Mouse (Mus musculus) adrenal gland, adult 8-10 months (tissue): ENCODE data around the gene Olfm4. TPM values are rescaled to one million over a fixed set of nuclear protein-coding genes. Genes with fewer than 3 reads are reported as not detected.

Source experiments
- DNase-seq: peaks from one replicate; pipeline ENCODE4 v3.0.0; 2022
- total RNA-seq, 4 experiments: library from RNA; stranded (reverse); gene quantifications; 2 replicates each; pipeline ENCODE4 v1.2.4; 2022

Gene Olfm4
- total RNA-seq, 4 experiments from 2014 or later: not detected

- no peak for DNase-seq
Observed at GRCm38 (mm10) chr14:80029297-80030001, 45.6 kb downstream of the Olfm4 start.

GRCm38 (mm10) chr14:80039645-80040272, 55.9 kb downstream of the Olfm4 start:
- no peak for DNase-seq

- DNase-seq: no peak
Observed at GRCm38 (mm10) chr14:80046104-80046734, 62.3 kb downstream of the Olfm4 start.

GRCm38 (mm10) chr14:80047368-80048101, 63.7 kb downstream of the Olfm4 start:
- no peak for DNase-seq

GRCm38 (mm10) chr14:80055725-80056124, 71.8 kb downstream of the Olfm4 start:
- no peak for DNase-seq

- no peak for DNase-seq
Observed at GRCm38 (mm10) chr14:80061686-80062085, 77.8 kb downstream of the Olfm4 start.

- DNase-seq: no peak
Observed at GRCm38 (mm10) chr14:80062896-80063295, 79.0 kb downstream of the Olfm4 start.

GRCm38 (mm10) chr14:80070580-80070979, 86.7 kb downstream of the Olfm4 start:
- DNase-seq: no peak

Other genes with a start within 250 kb of the Olfm4 start
- under 1 TPM in 3 of 4 experiments, not detected in 1; 0.08 to 0.61 (median 0.21) TPM for gene Pcdh8, start 212.8 kb upstream of the Olfm4 start, total RNA-seq